Mouse (Mus musculus): ENCODE data around the gene Lrrc74b.

DNA sequence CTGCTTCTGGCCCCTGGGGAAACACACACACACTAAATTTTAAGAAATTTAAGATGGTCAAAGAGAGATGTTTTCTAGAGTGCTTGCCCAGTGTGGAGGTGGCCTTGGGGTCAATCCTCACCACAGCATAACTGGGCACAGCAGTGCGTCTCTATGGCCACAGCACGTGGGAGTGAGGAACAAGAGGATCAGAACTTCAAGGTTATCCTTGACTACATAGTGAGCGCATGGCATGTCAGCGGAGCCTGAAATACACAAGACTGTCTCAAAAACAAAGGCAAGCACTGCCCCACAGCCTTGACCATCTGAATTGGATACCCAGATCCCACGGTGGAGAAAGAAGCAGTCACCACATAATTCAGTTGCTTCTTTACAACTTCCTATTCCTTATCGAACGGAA is 23.5 kb upstream of the Lrrc74b start:
- TF ChIP-seq POLR2A (IDR thresholded peaks at IDR 0.05; ENCODE audit: borderline replicate concordance, control insufficient read depth, low read depth, low read length) = no peak
- TF ChIP-seq CTCF (IDR thresholded peaks at IDR 0.05; ENCODE audit: control insufficient read depth, insufficient read depth, low read length) = no peak
